Mouse (Mus musculus) lung, adult 2 months (tissue): ENCODE measurements around the gene Atg2a. TPM values are rescaled to one million over a fixed set of nuclear protein-coding genes. Genes with fewer than 3 reads are reported as not detected.
A peak's percentile ranks its signal among the peaks of the same experiment; 100 is the strongest.

Experiments used
- DNase-seq: peaks from one replicate; pipeline ENCODE4 v3.0.0; 2022
- H3K4me1 ChIP-seq: fragments of 200-500 bp; 2 replicates; pipeline ENCODE4 v1.6.1; 2011; ENCODE audit warnings: low read length; ENCODE audit not compliant: control insufficient read depth, insufficient read depth
- H3K4me3 ChIP-seq: fragments of 200-500 bp; replicated peaks from 2 replicates; pipeline ENCODE3; 2011; ENCODE audit warnings: low read depth, mild to moderate bottlenecking, control low read depth, low read length; ENCODE audit errors: extremely low read depth
- CTCF ChIP-seq: fragments of 200-500 bp; IDR thresholded peaks from 2 replicates; pipeline ENCODE4 v1.5.1; 2011; ENCODE audit warnings: mild to moderate bottlenecking, low read length, control low read depth; ENCODE audit not compliant: insufficient read depth
- POLR2A ChIP-seq: fragments of 200-500 bp; IDR thresholded peaks from 2 replicates; pipeline ENCODE4 v1.6.1; 2011; ENCODE audit warnings: low read depth, mild to moderate bottlenecking, control low read depth, low read length, borderline replicate concordance; ENCODE audit errors: extremely low read depth
- WGBS: fragments of 180-500 bp; shearing (Covaris S2); methylation state at CpG from one replicate; pipeline ENCODE4 v1.1.7; 2018; 5-methylcytosine and 5-hydroxymethylcytosine counted together
- polyA plus RNA-seq: library from polyadenylated mRNA; depleted of rRNA; stranded (reverse); fragments of >200 nt; gene quantifications from 2 replicates; pipeline ENCODE4 v1.2.3, GENCODE M21; 2012

Gene Atg2a
- polyA plus RNA-seq, 1 experiment: 37.0 TPM

DNA sequence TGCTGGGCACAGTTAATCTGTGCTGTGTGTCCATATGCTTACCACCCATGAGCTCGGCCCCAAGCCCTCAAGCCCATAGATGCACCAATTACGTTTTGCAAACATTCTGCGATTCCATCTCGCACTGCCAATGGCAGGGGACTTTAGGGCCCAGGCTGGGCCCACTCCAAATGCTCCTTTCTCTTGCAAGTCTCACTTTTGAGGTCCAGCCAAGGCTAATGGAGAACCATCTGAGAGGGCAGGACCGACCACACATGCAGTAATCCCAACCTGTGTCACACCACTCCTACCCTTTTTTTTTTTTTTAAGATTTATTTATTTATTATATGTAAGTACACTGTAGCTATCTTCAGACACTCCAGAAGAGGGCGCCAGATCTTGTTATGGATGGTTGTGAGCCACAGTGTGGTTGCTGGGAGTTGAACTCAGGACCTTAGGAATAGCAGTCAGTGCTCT is 24.3 kb downstream of the Atg2a start:
- Histone ChIP-seq H3K4me3 (no peak overlapping the region), H3K4me1 (0 out of 2 replicates have a peak, but pooled peaks cover 2% of the 10 kb centered on the region)
- TF ChIP-seq CTCF (no peak), POLR2A (no peak)
- no peak for DNase-seq
- WGBS: 73% methylated on average over 6 of the region's 6 CpGs

- no peak overlapping the region for H3K4me3 ChIP-seq
- TF ChIP-seq POLR2A: no peak
- 0 out of 2 replicates have a peak, but pooled peaks have one; percentile 11 for TF ChIP-seq CTCF
- 0 out of 2 replicates have a peak, but pooled peaks cover 2% of the 10 kb centered on the region for H3K4me1 ChIP-seq
- WGBS: 31% methylated on average over 11 of the region's 11 CpGs
- DNase-seq: no peak
Measured at GRCm38 (mm10) chr19:6267306-6268169, 26.1 kb downstream of the Atg2a start.

- TF ChIP-seq POLR2A: no peak
- TF ChIP-seq CTCF: peak; percentile 93
- 0 out of 2 replicates have a peak, but pooled peaks cover 2% of the 10 kb centered on the region for H3K4me1 ChIP-seq
- H3K4me3 ChIP-seq: no peak overlapping the region
- 6% methylated on average over 8 of the region's 8 CpGs for WGBS
- DNase-seq: peak; percentile 89
Measured at GRCm38 (mm10) chr19:6268170-6268528, 26.7 kb downstream of the Atg2a start.

- 68% methylated on average over 7 of the region's 7 CpGs for WGBS
Measured at GRCm38 (mm10) chr19:6268670-6269132, 27.2 kb downstream of the Atg2a start.

GRCm38 (mm10) chr19:6269798-6270475 is 28.5 kb downstream of the Atg2a start:
- no peak for DNase-seq
- TF ChIP-seq CTCF: no peak
- TF ChIP-seq POLR2A: no peak
- 87% methylated on average over 8 of the region's 8 CpGs for WGBS
- H3K4me3 ChIP-seq: no peak overlapping the region
- H3K4me1 ChIP-seq: 0 out of 2 replicates have a peak, but pooled peaks cover 2% of the 10 kb centered on the region

More at GRCm38 (mm10) chr19:6268670-6269132, 27.2 kb downstream of the Atg2a start:
- 0 out of 2 replicates have a peak, but pooled peaks cover 2% of the 10 kb centered on the region for H3K4me1 ChIP-seq
- no peak for DNase-seq
- TF ChIP-seq CTCF (no peak), POLR2A (no peak)
- H3K4me3 ChIP-seq: no peak overlapping the region

DNA sequence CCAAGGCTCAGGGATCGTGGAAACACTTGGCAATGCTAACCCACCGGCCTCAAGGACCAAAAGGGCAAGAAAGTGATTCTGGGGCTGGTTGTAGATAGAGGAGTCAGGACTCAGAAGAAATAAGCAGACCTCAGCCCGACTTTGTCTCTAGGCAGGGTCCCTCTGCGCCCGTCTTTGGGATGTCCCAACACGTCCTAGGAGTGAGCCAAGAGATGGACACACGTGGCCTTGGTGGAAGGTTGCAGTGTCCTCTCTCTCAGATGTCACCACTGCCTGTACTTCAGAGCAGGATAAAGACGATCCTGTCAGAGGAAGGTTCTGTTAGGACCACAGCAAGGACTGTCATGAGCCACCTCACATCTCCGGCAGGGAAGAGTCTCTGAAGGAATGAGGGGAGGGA is 29.2 kb downstream of the Atg2a start:
- DNase-seq: no peak
- TF ChIP-seq POLR2A (no peak), CTCF (no peak)
- H3K4me1 ChIP-seq: 0 out of 2 replicates have a peak, but pooled peaks cover 2% of the 10 kb centered on the region
- H3K4me3 ChIP-seq: no peak overlapping the region
- 75% methylated on average over 9 of the region's 9 CpGs for WGBS

DNA sequence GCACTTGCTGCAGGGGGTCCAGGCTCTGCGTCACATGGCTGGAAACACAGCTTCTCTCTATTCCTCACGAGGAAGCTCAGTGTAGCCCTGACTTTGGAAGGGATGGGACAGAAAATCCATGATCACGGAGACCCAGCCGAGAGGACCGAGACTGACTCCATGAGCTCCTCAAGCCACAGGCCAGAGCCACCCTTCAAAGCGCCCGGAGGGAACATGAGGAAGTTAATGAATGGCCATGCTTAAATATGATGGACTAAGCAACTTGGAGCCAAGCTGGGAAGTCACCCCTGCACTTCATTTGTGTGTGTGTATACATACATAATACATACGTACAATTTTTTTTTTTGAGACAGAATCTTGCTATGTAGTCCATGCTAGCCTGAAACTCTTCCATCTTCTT is 29.7 kb downstream of the Atg2a start:
- WGBS: 66% methylated on average over 8 of the region's 8 CpGs
- 0 out of 2 replicates have a peak, but pooled peaks cover 7% of the 10 kb centered on the region for H3K4me1 ChIP-seq

DNA sequence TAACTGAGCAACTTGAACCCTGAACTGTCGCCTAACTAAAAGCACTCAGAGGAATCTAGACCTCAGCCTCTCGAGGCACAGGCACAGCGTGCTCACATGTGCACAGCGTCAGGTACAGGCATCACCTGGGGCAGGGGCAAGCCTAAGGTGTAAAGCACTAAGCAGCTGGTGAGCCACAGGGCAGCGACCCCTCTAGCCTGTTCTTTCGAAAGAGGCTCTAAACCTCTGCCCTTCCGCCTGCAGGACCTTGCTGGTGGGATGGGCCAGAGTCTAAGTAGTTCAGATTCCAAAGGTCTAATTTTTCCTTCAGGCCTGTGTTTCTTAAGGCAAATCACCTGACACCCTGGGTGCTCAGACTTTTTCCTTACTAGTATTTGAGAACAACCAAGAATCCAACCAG is 30.6 kb downstream of the Atg2a start:
- H3K4me3 ChIP-seq: no peak overlapping the region
- no peak for TF ChIP-seq CTCF
- TF ChIP-seq POLR2A: no peak
- H3K4me1 ChIP-seq: 0 out of 2 replicates have a peak, but pooled peaks cover 8% of the 10 kb centered on the region
- DNase-seq: no peak
- WGBS: 78% methylated on average over 7 of the region's 7 CpGs

More for the DNA sequence above, 29.7 kb downstream of the Atg2a start:
- TF ChIP-seq POLR2A (no peak), CTCF (no peak)
- H3K4me3 ChIP-seq: no peak overlapping the region
- no peak for DNase-seq

DNA sequence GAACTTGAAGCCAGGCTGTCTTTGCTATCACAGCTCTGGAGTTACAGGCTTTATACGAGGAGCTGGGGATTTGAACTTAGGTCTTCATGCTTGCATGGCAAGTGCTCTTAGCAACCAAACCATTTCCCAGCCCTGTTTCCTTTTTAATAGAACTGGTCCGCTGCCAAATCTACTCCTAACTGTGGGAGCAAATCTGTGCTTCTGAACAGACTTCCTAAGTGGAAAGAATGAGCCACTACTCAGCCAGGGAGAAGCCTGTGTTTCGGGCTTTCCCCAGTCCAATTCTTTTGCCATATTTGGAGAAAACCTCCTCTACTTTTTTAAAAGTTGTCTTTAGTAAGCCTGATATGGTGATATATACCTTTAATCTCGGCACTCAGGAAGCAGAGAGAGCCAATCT is 31.3 kb downstream of the Atg2a start:
- Histone ChIP-seq H3K4me3 (no peak overlapping the region), H3K4me1 (0 out of 2 replicates have a peak, but pooled peaks cover 8% of the 10 kb centered on the region)
- 53% methylated on average over 4 of the region's 4 CpGs for WGBS
- no peak for TF ChIP-seq CTCF
- TF ChIP-seq POLR2A: no peak
- DNase-seq: no peak
